Mouse (Mus musculus) gastrocnemius, postnatal 4 days (tissue): Measurements from ENCODE around the gene Amz1. TPM values are rescaled to one million over a fixed set of nuclear protein-coding genes. Genes with fewer than 3 reads are reported as not detected.

Source experiments
- DNase-seq, 2 experiments: peaks; one replicate each; pipeline ENCODE4 v3.0.0; 2021 to 2022; ENCODE audit warnings: low spot score in 2 of 2, mixed read lengths in 2 of 2
- total RNA-seq, 2 experiments: library from RNA; stranded (reverse); gene quantifications; 2 replicates each; pipeline ENCODE4 v1.2.3; 2021

Amz1 gene
- total RNA-seq, 2 experiments from 2014 or later, result 0.39 to 0.62 TPM

GRCm38 (mm10) chr5:140764921-140765613, 41.1 kb downstream of the Amz1 start:
- no peak for DNase-seq

- DNase-seq, result no peak
These were observed 42.6 kb downstream of the Amz1 start for GRCm38 (mm10) chr5:140766566-140766965.

- peak; percentile 55 to 79 for DNase-seq
These were observed 43.8 kb downstream of the Amz1 start for GRCm38 (mm10) chr5:140767704-140768141.

DNA sequence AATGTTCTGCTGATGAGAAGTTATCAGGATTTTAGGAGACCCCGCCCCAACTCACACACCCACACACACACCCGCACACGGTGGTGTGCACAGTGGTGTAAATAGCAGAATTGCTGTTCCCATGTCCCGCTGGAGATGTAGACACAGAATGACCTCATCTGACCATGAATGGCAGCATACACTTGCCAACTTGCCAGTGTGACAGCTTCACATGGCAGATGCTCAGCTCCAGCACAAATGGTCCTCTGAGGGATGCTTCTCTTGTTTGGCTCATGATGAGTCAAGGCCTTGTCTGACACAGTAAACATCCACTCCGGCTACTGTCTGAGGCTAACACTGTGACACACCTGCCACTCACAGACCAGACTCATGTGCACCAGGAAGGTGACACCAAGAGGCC, 44.4 kb downstream of the Amz1 start:
- no peak for DNase-seq

DNA sequence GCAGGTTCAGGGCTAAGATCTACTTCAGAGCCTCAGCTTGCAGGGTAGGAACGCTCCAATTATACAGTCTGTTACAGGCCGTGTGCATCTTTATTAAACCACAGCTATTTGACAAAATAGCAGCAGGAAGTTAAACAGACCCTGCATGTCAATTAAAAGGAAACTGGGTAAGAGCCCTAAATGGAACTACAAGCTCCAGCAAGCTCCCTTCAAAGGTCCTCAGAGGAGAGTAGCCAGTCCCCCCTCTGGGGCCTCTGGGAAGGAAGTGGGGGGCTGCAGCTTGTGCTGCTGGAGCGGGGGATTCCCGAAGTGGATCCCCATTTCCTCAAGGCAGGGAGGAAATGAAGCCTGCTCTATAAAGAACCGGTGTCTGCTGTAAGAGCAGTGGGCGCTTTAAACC, 47.7 kb downstream of the Amz1 start:
- no peak for DNase-seq

DNA sequence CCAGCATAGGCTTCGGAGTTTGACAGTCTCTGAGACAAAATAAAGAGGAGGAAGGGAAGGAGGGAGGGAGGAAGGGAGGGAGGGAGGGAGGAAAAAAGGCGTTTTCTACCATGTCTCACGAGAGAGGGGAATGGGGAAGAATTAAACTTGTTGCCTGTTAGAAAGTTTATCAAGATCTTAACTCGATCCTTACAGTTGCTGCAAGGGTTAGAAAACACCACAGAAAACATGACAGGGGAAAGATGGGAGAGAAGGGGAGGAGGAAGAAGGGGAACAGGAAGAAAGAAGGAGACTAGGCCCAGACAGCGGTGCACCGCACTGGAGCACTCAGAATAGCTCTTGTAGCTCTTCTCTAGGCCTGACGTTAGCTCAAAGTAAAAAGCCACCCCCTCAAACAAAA, 48.2 kb downstream of the Amz1 start:
- no peak for DNase-seq

- no peak for DNase-seq
These were observed 51.2 kb downstream of the Amz1 start for GRCm38 (mm10) chr5:140775111-140775510.

GRCm38 (mm10) chr5:140776968-140777367, 53.0 kb downstream of the Amz1 start:
- DNase-seq, result no peak

DNA sequence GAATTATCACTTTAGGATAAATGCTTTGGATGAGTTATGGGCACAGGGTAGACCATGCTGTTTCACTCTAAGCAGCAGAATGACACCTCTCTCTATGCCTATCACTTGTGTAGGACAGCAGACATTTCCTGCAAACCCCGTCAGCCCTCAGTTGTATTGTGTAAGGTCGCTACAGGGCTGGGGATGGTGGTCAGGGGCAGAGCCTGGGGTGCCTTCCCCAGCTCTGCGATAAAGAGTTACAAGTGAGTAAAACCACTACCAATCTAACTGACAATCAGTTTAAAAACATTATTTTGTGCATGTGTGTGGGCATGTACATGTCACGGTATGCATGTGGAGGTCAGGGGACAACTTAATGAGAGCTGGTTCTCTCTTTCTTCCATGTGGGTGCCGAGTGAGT, 57.2 kb downstream of the Amz1 start:
- no peak for DNase-seq

DNA sequence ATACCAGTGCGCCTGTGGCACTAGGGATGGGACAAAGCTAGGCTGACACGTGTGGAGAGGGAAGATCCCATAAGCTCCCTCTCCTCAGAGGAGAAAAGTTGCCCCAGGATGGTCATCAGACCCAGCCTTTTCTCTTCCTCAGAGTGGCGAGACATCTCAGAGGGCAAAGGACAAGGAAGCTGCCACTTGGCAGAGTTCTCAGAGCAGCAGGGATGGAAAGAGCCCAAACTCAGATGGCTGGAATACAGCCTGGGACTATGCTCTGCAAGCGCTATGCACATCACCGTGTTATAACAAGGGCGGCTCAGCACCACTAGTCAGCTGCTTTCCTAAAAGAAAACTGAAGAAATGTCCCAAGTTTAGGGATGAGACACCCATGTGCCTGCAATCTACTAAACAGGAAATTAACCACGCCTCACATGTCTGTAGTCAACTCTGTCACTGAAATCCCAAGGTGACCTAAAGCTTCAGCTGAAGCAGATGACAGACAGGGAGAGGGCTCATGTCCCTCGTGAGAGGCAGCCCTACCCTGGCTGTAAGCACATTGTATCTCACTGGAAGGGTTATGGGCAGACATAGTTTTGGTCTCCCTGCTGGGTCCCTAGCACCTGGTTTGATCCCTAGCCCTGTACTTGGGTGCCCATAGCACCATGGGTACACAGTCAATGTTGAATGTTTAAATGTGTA, 58.1 kb downstream of the Amz1 start:
- no peak for DNase-seq

DNA sequence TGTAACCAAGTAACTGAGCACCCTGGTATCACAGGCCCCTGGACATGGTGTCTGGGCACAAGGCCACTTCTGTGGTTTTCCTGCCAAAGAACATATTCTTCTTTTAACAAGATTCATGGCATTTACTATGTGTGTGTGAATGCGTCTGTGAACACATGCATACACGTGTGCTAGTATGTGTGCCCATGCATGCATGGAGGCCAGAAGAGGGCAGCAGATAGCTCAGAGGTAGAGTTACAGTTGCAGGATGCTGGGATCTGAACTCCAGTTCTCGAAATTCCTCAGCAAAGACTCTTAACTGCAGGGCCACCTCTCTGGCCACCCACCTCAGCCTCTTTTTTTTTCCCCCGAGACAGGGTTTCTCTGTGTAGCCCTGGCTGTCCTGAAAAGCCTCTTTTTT, 59.6 kb downstream of the Amz1 start:
- DNase-seq, result no peak

GRCm38 (mm10) chr5:140784288-140784687, 60.4 kb downstream of the Amz1 start:
- no peak for DNase-seq

GRCm38 (mm10) chr5:140785240-140785872, 61.4 kb downstream of the Amz1 start:
- DNase-seq, result no peak

DNA sequence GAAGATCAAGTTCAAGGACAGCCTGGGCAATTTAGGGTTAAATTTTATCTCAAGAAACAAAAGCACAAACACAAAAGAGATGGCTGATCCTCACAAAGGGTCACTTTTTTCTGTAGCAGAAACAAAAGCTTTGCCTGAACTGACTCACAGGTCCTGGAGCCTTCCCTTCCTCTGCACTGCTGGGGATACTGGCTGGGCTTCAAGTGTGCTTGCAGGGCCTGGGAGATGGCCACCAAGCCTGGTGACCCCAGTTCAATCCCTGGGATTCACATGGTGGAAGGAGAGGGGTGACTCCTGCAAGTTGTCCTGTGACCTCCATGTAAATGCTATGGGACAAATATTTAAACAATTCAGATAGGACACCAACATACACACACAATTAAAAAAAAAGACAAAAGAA, 65.6 kb downstream of the Amz1 start:
- DNase-seq, result no peak

- no peak for DNase-seq
These were observed 66.5 kb downstream of the Amz1 start for GRCm38 (mm10) chr5:140790392-140790791.

DNA sequence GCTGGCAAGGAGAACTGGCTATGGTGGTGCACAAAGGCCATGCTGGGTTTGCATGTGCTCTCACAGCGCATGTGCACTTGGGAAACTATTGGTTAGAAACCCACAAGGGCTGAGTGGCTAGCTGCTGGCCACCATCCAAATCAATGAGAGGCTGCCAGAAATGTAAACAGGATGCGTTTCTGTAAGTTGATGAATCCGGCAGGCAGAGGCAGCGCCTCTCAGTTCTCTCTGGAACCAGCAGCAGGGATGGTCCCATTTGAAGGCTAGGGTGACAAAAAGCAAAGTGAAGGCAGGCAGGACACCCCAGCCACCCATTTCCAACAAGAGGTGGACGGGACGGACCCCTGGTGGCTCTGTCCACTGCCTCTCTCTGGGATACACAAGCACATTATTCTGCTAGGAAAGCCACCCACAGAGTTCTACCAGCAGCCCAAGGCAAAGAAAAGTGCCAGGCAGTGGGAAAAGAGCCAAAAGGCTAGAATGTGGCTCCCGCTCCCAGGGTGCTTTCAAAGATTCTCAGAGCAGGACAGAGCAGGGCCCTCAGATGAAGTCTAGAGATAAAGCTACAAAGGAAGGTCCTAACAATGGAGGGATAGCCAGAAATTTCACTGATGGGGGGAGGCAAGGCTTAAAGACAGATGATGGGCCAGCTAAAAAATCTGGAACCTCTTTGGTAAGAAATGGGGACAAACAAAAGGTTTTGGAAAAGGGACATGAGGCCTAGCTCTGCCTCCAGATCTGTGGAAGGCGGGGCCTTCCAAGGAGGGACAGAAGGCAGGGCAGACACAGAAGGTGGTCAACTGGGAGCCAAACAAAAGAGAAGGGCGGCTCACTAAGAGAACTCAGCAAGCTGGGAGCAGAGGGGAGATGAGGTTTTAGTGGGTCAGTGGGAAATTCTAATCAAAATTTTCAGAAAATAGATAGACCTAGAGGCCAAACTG, 67.3 kb downstream of the Amz1 start:
- peak in 1 of 2 experiments; percentile 46 for DNase-seq

GRCm38 (mm10) chr5:140792233-140792632, 68.3 kb downstream of the Amz1 start:
- no peak for DNase-seq

DNA sequence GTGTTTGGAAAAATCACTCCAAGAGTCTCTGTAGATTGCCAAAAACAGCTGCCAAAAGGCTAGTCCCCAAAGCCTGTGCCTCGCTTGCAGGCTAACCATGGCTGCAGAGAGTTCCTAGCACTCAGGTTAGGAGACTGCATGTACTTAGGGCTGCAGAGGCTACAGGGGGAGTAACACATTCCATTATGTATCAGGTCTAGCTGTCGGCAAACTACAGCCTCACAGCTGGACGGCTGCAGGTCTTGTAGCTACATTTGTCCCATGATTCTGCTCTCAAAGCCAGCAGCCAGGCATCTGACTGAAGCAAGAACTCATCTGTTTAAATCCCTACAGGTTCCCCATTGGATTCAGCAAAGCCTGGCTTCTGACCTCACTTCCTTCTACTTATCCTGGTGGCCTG, 70.8 kb downstream of the Amz1 start:
- DNase-seq, result no peak

DNA sequence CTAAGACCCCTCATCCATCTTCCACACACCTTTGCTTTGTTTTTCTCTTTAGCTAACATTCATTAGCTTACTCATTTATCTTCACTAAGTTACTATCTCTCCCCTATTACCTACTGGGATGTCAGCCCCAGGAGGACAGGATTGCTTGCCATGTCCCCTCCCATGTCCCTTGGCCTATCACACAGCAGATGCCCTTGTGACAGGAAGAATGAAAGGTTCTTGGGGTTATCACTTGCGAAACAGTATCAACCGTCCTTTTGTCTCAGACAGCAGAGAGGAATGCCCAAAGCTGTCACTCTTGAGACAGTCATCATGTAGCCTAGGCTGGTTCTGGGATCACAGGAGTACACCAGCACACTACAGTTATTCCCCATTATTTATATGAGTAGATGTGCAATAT, 71.2 kb downstream of the Amz1 start:
- no peak for DNase-seq

- no peak for DNase-seq
These were observed 72.1 kb downstream of the Amz1 start for GRCm38 (mm10) chr5:140796051-140796450.

GRCm38 (mm10) chr5:140798158-140798557, 74.2 kb downstream of the Amz1 start:
- DNase-seq, result peak in 1 of 2 experiments; percentile 33
